30 mouse cellular contexts compared by ENCODE assay signal in the genomic region with DNA sequence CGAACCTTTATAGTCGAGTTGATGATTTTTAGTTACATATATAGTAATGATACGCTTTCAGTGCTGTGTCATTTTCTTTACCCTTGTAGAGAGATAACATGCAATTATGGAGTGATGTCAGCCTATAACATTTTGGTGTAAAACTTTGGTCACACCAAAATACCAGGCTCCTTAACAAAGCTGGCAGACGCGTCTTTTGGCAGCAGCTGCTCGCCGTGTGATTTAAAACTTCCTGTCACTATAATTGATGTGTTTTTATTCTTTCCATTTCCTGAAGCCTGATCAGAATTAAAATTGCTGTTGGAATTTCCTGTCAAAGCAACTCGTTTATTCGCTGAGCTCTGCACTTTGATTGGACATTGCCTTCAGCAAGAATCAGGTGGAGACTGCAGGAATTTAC.
DNase-seq lines count a peak whose midpoint lies in the region; ATAC-seq and TF ChIP-seq lines count a peak whose summit lies in the region.
"Had no signal": no experiment of that assay in that cellular context is flagged by ENCODE, and none has a peak within 500 bp of the region (broad histone marks: within the 10 kb centered on the region; RNA-seq: fewer than 3 reads in every experiment).

No protein-coding gene starts in this region.

- H3K27me3 ChIP-seq in hindbrain, embryonic 11.5 days (ENCODE audit: control insufficient read depth, insufficient read depth, low read length), result no peaks in the 10 kb centered on the region
- H3K27me3 ChIP-seq in hindbrain, postnatal 0 days (ENCODE audit: insufficient read depth, low read length), result no peaks in the 10 kb centered on the region
- no peaks in the 10 kb centered on the region for H3K27me3 ChIP-seq in lung, embryonic 14.5 days (ENCODE audit: insufficient read depth, low read length)
- no peaks in the 10 kb centered on the region for H3K27me3 ChIP-seq in limb, embryonic 12.5 days
- H3K27me3 ChIP-seq in midbrain, embryonic 16.5 days (ENCODE audit: control insufficient read depth, insufficient read depth, low read depth, low read length), result no peaks in the 10 kb centered on the region
- H3K27me3 ChIP-seq: forebrain, embryonic 15.5 days; intestine, embryonic 15.5 days; liver, embryonic 12.5 days; neural tube, embryonic 13.5 days had no signal

- no peak overlapping the region for H3K27ac ChIP-seq in hindbrain, embryonic 11.5 days (ENCODE audit: low read depth, low read length)
- H3K27ac ChIP-seq in hindbrain, postnatal 0 days, result no peak overlapping the region
- no peak overlapping the region for H3K27ac ChIP-seq in lung, embryonic 14.5 days (ENCODE audit: low read depth)
- no peak overlapping the region for H3K27ac ChIP-seq in limb, embryonic 12.5 days
- no peak overlapping the region for H3K27ac ChIP-seq in midbrain, embryonic 16.5 days (ENCODE audit: low read length)
- H3K27ac ChIP-seq: forebrain, embryonic 15.5 days; liver, embryonic 12.5 days; neural tube, embryonic 13.5 days; stomach, postnatal 0 days had no signal

- 56% methylated on average over 9 of the region's 9 CpGs for WGBS in hindbrain, embryonic 11.5 days
- 53% methylated on average over 9 of the region's 9 CpGs for WGBS in hindbrain, postnatal 0 days
- WGBS in lung, embryonic 14.5 days, result 44% methylated on average over 9 of the region's 9 CpGs
- 16% methylated on average over 9 of the region's 9 CpGs for WGBS in limb, embryonic 12.5 days
- 78% methylated on average over 9 of the region's 9 CpGs for WGBS in midbrain, embryonic 16.5 days

- H3K4me1 ChIP-seq in hindbrain, embryonic 11.5 days (replicated peaks; ENCODE audit: control insufficient read depth, insufficient read depth, low read length), result no peaks in the 10 kb centered on the region
- no peaks in the 10 kb centered on the region for H3K4me1 ChIP-seq in hindbrain, postnatal 0 days (ENCODE audit: insufficient read depth, low read length)
- H3K4me1 ChIP-seq in lung, embryonic 14.5 days (ENCODE audit: insufficient read depth), result no peaks in the 10 kb centered on the region
- H3K4me1 ChIP-seq in limb, embryonic 12.5 days (replicated peaks), result peaks cover 40% of the 10 kb centered on the region
- no peaks in the 10 kb centered on the region for H3K4me1 ChIP-seq in midbrain, embryonic 16.5 days (ENCODE audit: control insufficient read depth, insufficient read depth, low read length)
- H3K4me1 ChIP-seq: intestine, embryonic 15.5 days; liver, embryonic 12.5 days; neural tube, embryonic 13.5 days had no signal

- H3K9ac ChIP-seq in hindbrain, embryonic 11.5 days (ENCODE audit: low read depth, low read length), result no peak overlapping the region
- H3K9ac ChIP-seq in hindbrain, postnatal 0 days (replicated peaks; ENCODE audit: low read length), result no peak overlapping the region
- no peak overlapping the region for H3K9ac ChIP-seq in lung, embryonic 14.5 days
- H3K9ac ChIP-seq in limb, embryonic 12.5 days (replicated peaks), result no peak overlapping the region
- H3K9ac ChIP-seq in midbrain, embryonic 16.5 days (ENCODE audit: low read depth, low read length), result no peak overlapping the region
- H3K9ac ChIP-seq: forebrain, embryonic 15.5 days; intestine, embryonic 15.5 days; liver, embryonic 12.5 days; liver, postnatal 0 days; neural tube, embryonic 13.5 days had no signal

- H3K4me3 ChIP-seq in hindbrain, embryonic 11.5 days (ENCODE audit: low read depth, low read length), result no peak overlapping the region
- no peak overlapping the region for H3K4me3 ChIP-seq in hindbrain, postnatal 0 days (ENCODE audit: low read length)
- H3K4me3 ChIP-seq in lung, embryonic 14.5 days (ENCODE audit: low read depth, low read length), result no peak overlapping the region
- no peak overlapping the region for H3K4me3 ChIP-seq in limb, embryonic 12.5 days (replicated peaks)
- no peak overlapping the region for H3K4me3 ChIP-seq in midbrain, embryonic 16.5 days (ENCODE audit: low read depth, low read length)
- H3K4me3 ChIP-seq: forebrain, embryonic 15.5 days; intestine, embryonic 15.5 days; liver, embryonic 12.5 days; neural tube, embryonic 13.5 days had no signal

- no peak for ATAC-seq in hindbrain, embryonic 11.5 days (ENCODE audit: low FRiP score)
- no peak for ATAC-seq in hindbrain, postnatal 0 days
- ATAC-seq in lung, embryonic 14.5 days (ENCODE audit: insufficient read depth), result no peak
- ATAC-seq in limb, embryonic 12.5 days (ENCODE audit: insufficient number of reproducible peaks, insufficient read depth, low FRiP score, low TSS enrichment, low read depth), result no peak
- no peak for ATAC-seq in midbrain, embryonic 16.5 days
- ATAC-seq: forebrain, embryonic 15.5 days; hindbrain, embryonic 16.5 days; liver, embryonic 12.5 days; liver, postnatal 0 days; Patski had no signal

- DNase-seq in embryo, embryonic 10.5 days (ENCODE audit: low spot score), result peak; percentile 31
- no peak for DNase-seq in embryo, embryonic 9.5 days (ENCODE audit: extremely low spot score)
- peak; percentile 6 for DNase-seq in hindbrain, embryonic 11.5 days (ENCODE audit: low spot score)
- DNase-seq in hindbrain, postnatal 0 days (ENCODE audit: low spot score), result no peak
- DNase-seq in lung, embryonic 14.5 days, result peak; percentile 34
- no peak for DNase-seq in lung, postnatal 36 days
- DNase-seq: adrenal gland, postnatal 10 days; cerebellum, adult 11-12 months; cerebellum, adult 9-11 months; gastrocnemius, postnatal 25 days; heart, adult 18-20 months; heart, postnatal 36 days; layer of hippocampus, postnatal 36 days; liver, postnatal 0 days; lung, postnatal 10 days; right cerebral cortex, postnatal 4 days; thymus, adult 18-20 months; thymus, postnatal 25 days had no signal

- TF ChIP-seq CTCF in hindbrain, postnatal 0 days (IDR thresholded peaks at IDR 0.05; ENCODE audit: low read depth), result no peak
- no peak for TF ChIP-seq CTCF in lung, embryonic 14.5 days (IDR thresholded peaks at IDR 0.05; ENCODE audit: low read depth)

- no peak overlapping the region for H3K4me2 ChIP-seq in hindbrain, embryonic 11.5 days (replicated peaks; ENCODE audit: low read depth, low read length)
- no peak overlapping the region for H3K4me2 ChIP-seq in hindbrain, postnatal 0 days (ENCODE audit: low read depth, low read length)
- no peak overlapping the region for H3K4me2 ChIP-seq in lung, embryonic 14.5 days
- H3K4me2 ChIP-seq in limb, embryonic 12.5 days, result peak overlapping the region; percentile 18
- no peak overlapping the region for H3K4me2 ChIP-seq in midbrain, embryonic 16.5 days (ENCODE audit: low read length)
- H3K4me2 ChIP-seq: forebrain, embryonic 15.5 days; heart, embryonic 11.5 days; intestine, embryonic 15.5 days; liver, embryonic 12.5 days; midbrain, embryonic 11.5 days; neural tube, embryonic 13.5 days had no signal

- no peaks in the 10 kb centered on the region for H3K36me3 ChIP-seq in hindbrain, embryonic 11.5 days (ENCODE audit: control insufficient read depth, insufficient read depth, low read length)
- H3K36me3 ChIP-seq in hindbrain, postnatal 0 days (ENCODE audit: insufficient read depth, low read length), result no peaks in the 10 kb centered on the region
- no peaks in the 10 kb centered on the region for H3K36me3 ChIP-seq in lung, embryonic 14.5 days (ENCODE audit: insufficient read depth)
- H3K36me3 ChIP-seq in limb, embryonic 12.5 days, result no peaks in the 10 kb centered on the region
- H3K36me3 ChIP-seq in midbrain, embryonic 16.5 days (ENCODE audit: control insufficient read depth, insufficient read depth, low read length), result no peaks in the 10 kb centered on the region
- H3K36me3 ChIP-seq: forebrain, embryonic 15.5 days; G1E; intestine, embryonic 15.5 days; liver, embryonic 12.5 days; neural tube, embryonic 13.5 days had no signal

- no peaks in the 10 kb centered on the region for H3K9me3 ChIP-seq in hindbrain, embryonic 11.5 days (ENCODE audit: control insufficient read depth, low read length)
- no peaks in the 10 kb centered on the region for H3K9me3 ChIP-seq in hindbrain, postnatal 0 days (ENCODE audit: low read length)
- no peaks in the 10 kb centered on the region for H3K9me3 ChIP-seq in lung, embryonic 14.5 days (ENCODE audit: low read depth, low read length)
- H3K9me3 ChIP-seq in limb, embryonic 12.5 days, result no peaks in the 10 kb centered on the region
- H3K9me3 ChIP-seq in midbrain, embryonic 16.5 days (replicated peaks; ENCODE audit: control insufficient read depth, low read length, poor library complexity, severe bottlenecking), result no peaks in the 10 kb centered on the region
- H3K9me3 ChIP-seq: forebrain, embryonic 15.5 days; G1E; intestine, embryonic 15.5 days; liver, embryonic 12.5 days; neural tube, embryonic 13.5 days had no signal

Comparison
In these comparisons a context has a peak if more than half of its experiments do, and no peak if none do; other contexts are left out.
1. DNase-seq: peak in embryo, embryonic 10.5 days (single experiment), hindbrain, embryonic 11.5 days (single experiment) and lung, embryonic 14.5 days (single experiment); none in embryo, embryonic 9.5 days (single experiment), hindbrain, postnatal 0 days (single experiment) and lung, postnatal 36 days (single experiment).